In genomic region chr11:62646958-62647515, GRCm38 (mm10) we compare ENCODE assay signal across 8 mouse cellular contexts. TPM values are rescaled to one million over a fixed set of nuclear protein-coding genes. Genes with fewer than 3 reads are reported as not detected.
DNase-seq lines count a peak whose midpoint lies in the region; ATAC-seq and TF ChIP-seq lines count a peak whose summit lies in the region.

No protein-coding gene starts in this region.

- no peak for TF ChIP-seq POLR2A in olfactory bulb, adult 2 months (IDR thresholded peaks at IDR 0.05; ENCODE audit: insufficient read depth, low read depth, low read length)

- TF ChIP-seq CTCF in left cerebral cortex, adult 2 months (IDR thresholded peaks at IDR 0.05) = no peak
- TF ChIP-seq CTCF in olfactory bulb, adult 2 months (IDR thresholded peaks at IDR 0.05; ENCODE audit: insufficient read depth, low read depth, low read length) = no peak

- H3K9ac ChIP-seq in forebrain, embryonic 12.5 days = peak overlapping the region; percentile 86; the same call in 1 of the 2 replicates
- H3K9ac ChIP-seq in limb, embryonic 13.5 days = peak overlapping the region; percentile 85; the same call in 1 of the 2 replicates

- intact Hi-C loops in left cerebral cortex, adult 2 months (cut with DNase I) = no loop called here
- intact Hi-C loops in left cerebral cortex, postnatal 10 days (cut with DNase I) = no loop called here

- H3K4me2 ChIP-seq in forebrain, embryonic 12.5 days = peak overlapping the region; percentile 99
- peak overlapping the region; percentile 92 for H3K4me2 ChIP-seq in limb, embryonic 13.5 days (replicated peaks)

- H3K4me1 ChIP-seq in forebrain, embryonic 12.5 days = peaks cover 63% of the 10 kb centered on the region
- peaks cover 65% of the 10 kb centered on the region for H3K4me1 ChIP-seq in limb, embryonic 13.5 days
- peaks cover 42% of the 10 kb centered on the region for H3K4me1 ChIP-seq in olfactory bulb, adult 2 months (ENCODE audit: control insufficient read depth, insufficient read depth, low read length)

- DNase-seq in left cerebral cortex, adult 2 months (ENCODE audit: extremely low spot score in 1 of 2, low spot score in 2 of 2) = no peak
- no peak for DNase-seq in left cerebral cortex, postnatal 10 days (ENCODE audit: extremely low spot score in 1 of 2, low spot score in 2 of 2)
- no peak for DNase-seq in thymus, postnatal 4 days
- DNase-seq in adrenal gland, adult 8-10 months = no peak
- DNase-seq in adrenal gland, postnatal 4 days (ENCODE audit: low spot score in 2 of 2) = no peak

- H3K36me3 ChIP-seq in forebrain, embryonic 12.5 days (replicated peaks) = no peaks in the 10 kb centered on the region
- H3K36me3 ChIP-seq in limb, embryonic 13.5 days = peaks cover 11% of the 10 kb centered on the region

- no peak for ATAC-seq in forebrain, embryonic 12.5 days (ENCODE audit: low FRiP score)
- no peak for ATAC-seq in limb, embryonic 13.5 days (ENCODE audit: low FRiP score, low read depth)

- H3K27me3 ChIP-seq in forebrain, embryonic 12.5 days = no peaks in the 10 kb centered on the region
- H3K27me3 ChIP-seq in limb, embryonic 13.5 days = no peaks in the 10 kb centered on the region

- peak overlapping the region; percentile 75 for H3K4me3 ChIP-seq in left cerebral cortex, adult 2 months
- H3K4me3 ChIP-seq in forebrain, embryonic 12.5 days (replicated peaks) = peak overlapping the region; percentile 78
- H3K4me3 ChIP-seq in limb, embryonic 13.5 days = peak overlapping the region; percentile 76
- peak overlapping the region; percentile 62 for H3K4me3 ChIP-seq in olfactory bulb, adult 2 months (ENCODE audit: insufficient read depth, low read depth, low read length)

- peak overlapping the region; percentile 77; the same call in 1 of the 2 replicates for H3K27ac ChIP-seq in left cerebral cortex, adult 2 months
- peak overlapping the region; percentile 37; the same call in 1 of the 2 replicates for H3K27ac ChIP-seq in forebrain, embryonic 12.5 days
- H3K27ac ChIP-seq in limb, embryonic 13.5 days = peak overlapping the region; percentile 80
- peak overlapping the region; percentile 56 for H3K27ac ChIP-seq in olfactory bulb, adult 2 months (ENCODE audit: insufficient read depth, low read depth, low read length)

- 55% methylated on average over 7 of the region's 7 CpGs for whole genome bisulfite sequencing in forebrain, embryonic 12.5 days
- WGBS in limb, embryonic 13.5 days = 37% methylated on average over 7 of the region's 7 CpGs
- WGBS in olfactory bulb, adult 2 months = 33% methylated on average over 7 of the region's 7 CpGs

- H3K9me3 ChIP-seq in forebrain, embryonic 12.5 days = no peaks in the 10 kb centered on the region
- no peaks in the 10 kb centered on the region for H3K9me3 ChIP-seq in limb, embryonic 13.5 days

RNA-seq across cellular contexts. Expression of gene Lrrc75a, which starts 1.3 kb away (rescaled TPM):
- 10 to 100 TPM; 20.0 to 24.9 TPM for total RNA-seq in left cerebral cortex, adult 2 months (2021)
- total RNA-seq in left cerebral cortex, postnatal 10 days (2021) = 10 to 100 TPM; 13.0 to 14.2 TPM
- polyA plus RNA-seq in forebrain, embryonic 12.5 days (2016; fragmentation: Nextera tagmentation; extraction: Ambion mirVana) = 12.6 and 15.1 TPM in 2 replicates
- polyA plus RNA-seq in limb, embryonic 13.5 days (2015; fragmentation: Nextera tagmentation; extraction: Ambion mirVana) = 14.9 and 15.5 TPM in 2 replicates
- polyA plus RNA-seq in olfactory bulb, adult 2 months (2012; ENCODE audit: insufficient read depth, insufficient read length, low replicate concordance, missing spikeins) = not detected in 2 replicates
- total RNA-seq in adrenal gland, adult 8-10 months (2022) = 10 to 100 TPM; 30.3 to 54.2 (median 37.9) TPM
- total RNA-seq in adrenal gland, postnatal 4 days (2021) = 10 to 100 TPM; 47.8 to 53.0 TPM

RNA-seq across cellular contexts. Expression of gene Mmgt2, which starts 1.4 kb away (rescaled TPM):
- total RNA-seq in left cerebral cortex, adult 2 months (2021) = 10 to 100 TPM; 21.5 to 28.4 TPM
- total RNA-seq in left cerebral cortex, postnatal 10 days (2021) = 10 to 100 TPM; 23.5 to 25.8 TPM
- polyA plus RNA-seq in forebrain, embryonic 12.5 days (2016; fragmentation: Nextera tagmentation; extraction: Ambion mirVana) = 36.8 and 38.1 TPM in 2 replicates
- polyA plus RNA-seq in limb, embryonic 13.5 days (2015; fragmentation: Nextera tagmentation; extraction: Ambion mirVana) = 68.2 and 69.4 TPM in 2 replicates
- polyA plus RNA-seq in olfactory bulb, adult 2 months (2012; ENCODE audit: insufficient read depth, insufficient read length, low replicate concordance, missing spikeins) = not detected in 2 replicates
- 10 to 100 TPM; 39.9 to 60.5 (median 52.3) TPM for total RNA-seq in adrenal gland, adult 8-10 months (2022)
- total RNA-seq in adrenal gland, postnatal 4 days (2021) = 10 to 100 TPM; 49.0 to 53.5 TPM
